Mouse (Mus musculus) ES-Bruce4 (cell line): ENCODE results near the gene Magi1.

Experiments
- CTCF ChIP-seq: IDR thresholded peaks from one replicate; pipeline ENCODE4 v1.8.1; 2011; ENCODE audit warnings: low read depth, low read length
- POLR2A ChIP-seq: IDR thresholded peaks from one replicate; pipeline ENCODE4 v1.8.1; 2011; ENCODE audit warnings: low read length; ENCODE audit not compliant: insufficient read depth

- TF ChIP-seq CTCF = no peak
- TF ChIP-seq POLR2A = no peak
Observed at GRCm38 (mm10) chr6:94092969-94093597, 190.6 kb downstream of the Magi1 start.
